In genomic region chr13:74145983-74146622, GRCm38 (mm10) we compare ENCODE assay signal across 21 mouse cellular contexts. TPM values are rescaled to one million over a fixed set of nuclear protein-coding genes. Genes with fewer than 3 reads are reported as not detected.
DNase-seq lines count a peak whose midpoint lies in the region; ATAC-seq lines count a peak whose summit lies in the region.
"Had no signal": no experiment of that assay in that cellular context is flagged by ENCODE, and none has a peak within 500 bp of the region (broad histone marks: within the 10 kb centered on the region; RNA-seq: fewer than 3 reads in every experiment).

No protein-coding gene starts in this region.

- peak; percentile 13 for DNase-seq in forebrain, embryonic 14.5 days (ENCODE audit: low spot score)
- no peak for DNase-seq in forebrain, embryonic 11.5 days (ENCODE audit: low spot score)
- no peak for DNase-seq in neural tube, embryonic 10.5 days (ENCODE audit: extremely low spot score, low spot score)
- DNase-seq in cerebellum, postnatal 25 days = peak; percentile 76 to 88
- DNase-seq in natural killer cell, adult 2 months (ENCODE audit: low spot score in 2 of 2) = no peak
- no peak for DNase-seq in layer of hippocampus, postnatal 36 days
- DNase-seq in layer of hippocampus, postnatal 25 days (ENCODE audit: extremely low spot score in 1 of 2, low spot score in 1 of 2) = no peak
- DNase-seq: adrenal gland, adult 8-10 months; gastrocnemius, adult 2 months; heart, adult 18-20 months; kidney, adult 8-10 months; kidney, postnatal 4 days; liver; liver, postnatal 0 days; lung, postnatal 36 days; right cerebral cortex, adult 18-20 months; thymus, postnatal 4 days had no signal

- ATAC-seq in forebrain, embryonic 14.5 days = no peak
- no peak for ATAC-seq in forebrain, embryonic 11.5 days (replicated peaks; ENCODE audit: low FRiP score)
- peak; percentile 94 for ATAC-seq in neural tube, embryonic 13.5 days (ENCODE audit: low read depth)
- ATAC-seq: forebrain, embryonic 16.5 days; liver, postnatal 0 days had no signal

- no peak overlapping the region for H3K4me3 ChIP-seq in forebrain, embryonic 14.5 days (ENCODE audit: low read depth, low read length)
- no peak overlapping the region for H3K4me3 ChIP-seq in forebrain, embryonic 11.5 days (ENCODE audit: low read depth, low read length)
- no peak overlapping the region for H3K4me3 ChIP-seq in neural tube, embryonic 13.5 days
- H3K4me3 ChIP-seq: gastrocnemius, adult 2 months had no signal

- H3K4me2 ChIP-seq in forebrain, embryonic 14.5 days (ENCODE audit: low read length) = no peak overlapping the region
- H3K4me2 ChIP-seq in forebrain, embryonic 11.5 days (ENCODE audit: low read depth, low read length, severe bottlenecking) = no peak overlapping the region
- H3K4me2 ChIP-seq in neural tube, embryonic 13.5 days = no peak overlapping the region

- WGBS in forebrain, embryonic 14.5 days = 46% methylated on average over 3 of the region's 3 CpGs
- 73% methylated on average over 3 of the region's 3 CpGs for WGBS in forebrain, embryonic 11.5 days
- 57% methylated on average over 3 of the region's 3 CpGs for WGBS in neural tube, embryonic 13.5 days

- no peaks in the 10 kb centered on the region for H3K4me1 ChIP-seq in forebrain, embryonic 14.5 days (ENCODE audit: control insufficient read depth, insufficient read depth, low read length)
- H3K4me1 ChIP-seq in forebrain, embryonic 11.5 days (replicated peaks; ENCODE audit: control insufficient read depth, insufficient read depth, low read length) = no peaks in the 10 kb centered on the region
- no peaks in the 10 kb centered on the region for H3K4me1 ChIP-seq in neural tube, embryonic 13.5 days (replicated peaks)

- no peaks in the 10 kb centered on the region for H3K9me3 ChIP-seq in forebrain, embryonic 14.5 days (replicated peaks; ENCODE audit: control insufficient read depth, low read length)
- no peaks in the 10 kb centered on the region for H3K9me3 ChIP-seq in forebrain, embryonic 11.5 days (ENCODE audit: control insufficient read depth, low read length)
- no peaks in the 10 kb centered on the region for H3K9me3 ChIP-seq in neural tube, embryonic 13.5 days

- H3K9ac ChIP-seq in forebrain, embryonic 14.5 days (ENCODE audit: low read length) = no peak overlapping the region
- H3K9ac ChIP-seq in forebrain, embryonic 11.5 days (ENCODE audit: low read length) = no peak overlapping the region
- H3K9ac ChIP-seq in neural tube, embryonic 13.5 days = no peak overlapping the region
- H3K9ac ChIP-seq: liver, postnatal 0 days had no signal

- no peaks in the 10 kb centered on the region for H3K27me3 ChIP-seq in forebrain, embryonic 14.5 days (replicated peaks; ENCODE audit: control insufficient read depth, insufficient read depth, low read length)
- no peaks in the 10 kb centered on the region for H3K27me3 ChIP-seq in forebrain, embryonic 11.5 days (ENCODE audit: control insufficient read depth, insufficient read depth, low read length)
- no peaks in the 10 kb centered on the region for H3K27me3 ChIP-seq in neural tube, embryonic 13.5 days
- H3K27me3 ChIP-seq: CH12.LX had no signal

- no peak overlapping the region for H3K27ac ChIP-seq in forebrain, embryonic 14.5 days (ENCODE audit: low read depth, low read length)
- H3K27ac ChIP-seq in forebrain, embryonic 11.5 days (ENCODE audit: low read depth, low read length) = no peak overlapping the region
- no peak overlapping the region for H3K27ac ChIP-seq in neural tube, embryonic 13.5 days (replicated peaks)
- H3K27ac ChIP-seq: gastrocnemius, adult 2 months had no signal

- H3K36me3 ChIP-seq in forebrain, embryonic 14.5 days (ENCODE audit: control insufficient read depth, insufficient read depth, low read length) = no peaks in the 10 kb centered on the region
- H3K36me3 ChIP-seq in forebrain, embryonic 11.5 days (ENCODE audit: control insufficient read depth, insufficient read depth, low read length) = no peaks in the 10 kb centered on the region
- no peaks in the 10 kb centered on the region for H3K36me3 ChIP-seq in neural tube, embryonic 13.5 days

RNA-seq across cellular contexts. Expression of gene Slc9a3, which starts 24.8 kb away (rescaled TPM):
- 0.04 TPM in 1 of 2 replicates, not detected in the other for polyA plus RNA-seq in forebrain, embryonic 14.5 days (2014; fragmentation: Nextera tagmentation; extraction: Ambion mirVana)
- polyA plus RNA-seq in forebrain, embryonic 11.5 days (2014; fragmentation: Nextera tagmentation; extraction: Ambion mirVana) = not detected in 2 replicates
- 0.06 and 0.17 TPM in 2 replicates for polyA plus RNA-seq in neural tube, embryonic 13.5 days (2015; fragmentation: Nextera tagmentation; extraction: Ambion mirVana)
- 1 to 10 TPM; 1.1 to 1.3 TPM for total RNA-seq in layer of hippocampus, postnatal 36 days (2021)
- 1 to 10 TPM; 1.1 to 1.5 TPM for total RNA-seq in layer of hippocampus, postnatal 25 days (2021)
- total RNA-seq: CH12.LX; hematopoietic stem cell, adult 5-6 weeks had no signal
- polyA plus RNA-seq: liver, postnatal 0 days had no signal

Comparison
In these comparisons a context has a peak if more than half of its experiments do, and no peak if none do; other contexts are left out.
1. DNase-seq: peak in forebrain, embryonic 14.5 days (single experiment) and cerebellum, postnatal 25 days (2 of 2); none in forebrain, embryonic 11.5 days (single experiment), neural tube, embryonic 10.5 days (single experiment), natural killer cell, adult 2 months (0 of 2), layer of hippocampus, postnatal 36 days (0 of 2) and layer of hippocampus, postnatal 25 days (0 of 2).